Comparison of ENCODE assay signal across 12 mouse cellular contexts in the genomic region with DNA sequence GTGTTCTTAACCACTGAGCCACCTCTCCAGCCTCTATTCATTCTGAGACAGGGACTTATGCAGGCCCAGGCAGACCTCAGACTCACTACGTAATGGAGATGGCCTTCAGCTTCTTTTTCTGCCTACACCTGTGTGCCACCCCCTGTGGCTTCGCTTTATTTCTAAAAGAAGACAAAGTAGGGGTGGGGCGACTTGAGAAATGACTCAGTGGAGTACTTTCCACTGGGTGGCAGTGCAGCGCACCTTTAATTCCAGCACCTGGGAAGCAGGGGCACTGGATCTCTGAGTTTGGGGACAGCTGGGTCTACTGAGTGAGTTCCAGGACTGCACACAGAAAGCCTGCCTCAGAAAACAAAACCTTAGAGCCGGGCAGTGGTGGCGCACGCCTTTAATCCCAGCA. TPM values are rescaled to one million over a fixed set of nuclear protein-coding genes. Genes with fewer than 3 reads are reported as not detected.
DNase-seq lines count a peak whose midpoint lies in the region; ATAC-seq and TF ChIP-seq lines count a peak whose summit lies in the region.
"Had no signal": no experiment of that assay in that cellular context is flagged by ENCODE, and none has a peak within 500 bp of the region (broad histone marks: within the 10 kb centered on the region; RNA-seq: fewer than 3 reads in every experiment).

No protein-coding gene starts in this region.

- no peak overlapping the region for H3K4me3 ChIP-seq in kidney, adult 2 months (ENCODE audit: insufficient read depth, low read depth, low read length)
- H3K4me3 ChIP-seq in midbrain, postnatal 0 days (ENCODE audit: low read depth, low read length), result no peak overlapping the region
- no peak overlapping the region for H3K4me3 ChIP-seq in midbrain, embryonic 10.5 days
- H3K4me3 ChIP-seq: lung, embryonic 15.5 days; stomach, embryonic 15.5 days had no signal

- no peak overlapping the region for H3K27ac ChIP-seq in kidney, adult 2 months (ENCODE audit: insufficient read depth, low read depth, low read length)
- H3K27ac ChIP-seq in midbrain, postnatal 0 days (ENCODE audit: low read depth, low read length), result no peak overlapping the region
- no peak overlapping the region for H3K27ac ChIP-seq in midbrain, embryonic 10.5 days (replicated peaks)
- H3K27ac ChIP-seq: lung, embryonic 15.5 days; stomach, embryonic 15.5 days had no signal

- no peaks in the 10 kb centered on the region for H3K36me3 ChIP-seq in kidney, adult 2 months (ENCODE audit: control insufficient read depth, insufficient read depth, low read length)
- H3K36me3 ChIP-seq in midbrain, postnatal 0 days (ENCODE audit: insufficient read depth, low read length), result peaks cover 27% of the 10 kb centered on the region
- peaks cover 70% of the 10 kb centered on the region for H3K36me3 ChIP-seq in midbrain, embryonic 10.5 days

- DNase-seq in kidney, adult 2 months, result no peak
- DNase-seq in kidney, adult 9 months, result no peak
- no peak for DNase-seq in midbrain, postnatal 0 days (ENCODE audit: low spot score)
- DNase-seq in midbrain, embryonic 10.5 days (ENCODE audit: low spot score), result no peak
- peak; percentile 97 for DNase-seq in R1 (ENCODE audit: low read depth, low spot score)
- no peak for DNase-seq in retina, embryonic 14.5 days (ENCODE audit: low spot score)
- DNase-seq in layer of hippocampus, adult 9-10 months (ENCODE audit: low spot score), result no peak
- DNase-seq: left cerebral cortex, postnatal 4 days; right cerebral cortex, postnatal 14 days had no signal

- TF ChIP-seq CTCF in kidney, adult 2 months (conservative IDR thresholded peaks at IDR 0.05; ENCODE audit: insufficient read depth, insufficient read length, low read depth, low read length), result peak; percentile 42; the same call in 1 of the 2 replicates
- peak; percentile 26 for TF ChIP-seq CTCF in midbrain, postnatal 0 days (IDR thresholded peaks at IDR 0.05)

- no peak overlapping the region for H3K4me2 ChIP-seq in midbrain, postnatal 0 days (ENCODE audit: low read depth, low read length, poor library complexity, severe bottlenecking)
- H3K4me2 ChIP-seq: lung, embryonic 15.5 days; stomach, embryonic 15.5 days had no signal

- TF ChIP-seq POLR2A in kidney, adult 2 months (IDR thresholded peaks at IDR 0.05; ENCODE audit: low read depth, low read length), result no peak

- WGBS in kidney, adult 2 months, result 94% methylated on average over 7 of the region's 7 CpGs
- WGBS in midbrain, postnatal 0 days, result 86% methylated on average over 7 of the region's 7 CpGs
- WGBS in midbrain, embryonic 10.5 days, result 87% methylated on average over 7 of the region's 7 CpGs

- H3K27me3 ChIP-seq in kidney, adult 2 months (replicated peaks; ENCODE audit: control insufficient read depth, insufficient read depth, low read length), result no peaks in the 10 kb centered on the region
- H3K27me3 ChIP-seq in midbrain, postnatal 0 days (ENCODE audit: insufficient read depth, low read length), result no peaks in the 10 kb centered on the region
- H3K27me3 ChIP-seq in midbrain, embryonic 10.5 days (ENCODE audit: low read depth, poor library complexity, severe bottlenecking), result no peaks in the 10 kb centered on the region
- H3K27me3 ChIP-seq: lung, embryonic 15.5 days; stomach, embryonic 15.5 days had no signal

- no peak overlapping the region for H3K9ac ChIP-seq in midbrain, postnatal 0 days (replicated peaks; ENCODE audit: low read length, poor library complexity, severe bottlenecking)
- H3K9ac ChIP-seq: lung, embryonic 15.5 days; stomach, embryonic 15.5 days had no signal

- H3K4me1 ChIP-seq in kidney, adult 2 months (ENCODE audit: control insufficient read depth, insufficient read depth, low read length), result no peaks in the 10 kb centered on the region
- H3K4me1 ChIP-seq in midbrain, postnatal 0 days (ENCODE audit: insufficient read depth, low read length), result no peaks in the 10 kb centered on the region
- no peaks in the 10 kb centered on the region for H3K4me1 ChIP-seq in midbrain, embryonic 10.5 days
- H3K4me1 ChIP-seq: lung, embryonic 15.5 days; stomach, embryonic 15.5 days had no signal

- H3K9me3 ChIP-seq in midbrain, postnatal 0 days (ENCODE audit: low read length), result no peaks in the 10 kb centered on the region
- no peaks in the 10 kb centered on the region for H3K9me3 ChIP-seq in midbrain, embryonic 10.5 days (replicated peaks)
- H3K9me3 ChIP-seq: lung, embryonic 15.5 days; stomach, embryonic 15.5 days had no signal

- ATAC-seq in midbrain, postnatal 0 days (ENCODE audit: low FRiP score), result no peak
- ATAC-seq: forebrain, embryonic 16.5 days had no signal

RNA-seq across cellular contexts. Expression of gene Cinp, which starts 6.7 kb away (rescaled TPM):
- 27.1 and 28.6 TPM in 2 replicates for polyA plus RNA-seq in kidney, adult 2 months (2012; rRNA removed)
- 105 and 153 TPM in 2 replicates for total RNA-seq in midbrain, postnatal 0 days (2014; rRNA removed)
- polyA plus RNA-seq in midbrain, postnatal 0 days (2015; fragmentation: Nextera tagmentation; extraction: Ambion mirVana), result 91.3 and 99.0 TPM in 2 replicates
- 81.7 and 95.6 TPM in 2 replicates for polyA plus RNA-seq in midbrain, embryonic 10.5 days (2016; fragmentation: Nextera tagmentation; extraction: Ambion mirVana)

RNA-seq across cellular contexts. Expression of gene Tecpr2, which starts 6.8 kb away (rescaled TPM):
- 4.3 and 4.7 TPM in 2 replicates for polyA plus RNA-seq in kidney, adult 2 months (2012; rRNA removed)
- total RNA-seq in midbrain, postnatal 0 days (2014; rRNA removed), result 22.9 and 23.6 TPM in 2 replicates
- 4.8 and 4.9 TPM in 2 replicates for polyA plus RNA-seq in midbrain, postnatal 0 days (2015; fragmentation: Nextera tagmentation; extraction: Ambion mirVana)
- 5.3 and 6.7 TPM in 2 replicates for polyA plus RNA-seq in midbrain, embryonic 10.5 days (2016; fragmentation: Nextera tagmentation; extraction: Ambion mirVana)

RNA-seq across cellular contexts. Expression of gene Zfp839, which starts 32.2 kb away (rescaled TPM):
- polyA plus RNA-seq in kidney, adult 2 months (2012; rRNA removed), result 6.9 and 9.0 TPM in 2 replicates
- 4.5 and 5.4 TPM in 2 replicates for total RNA-seq in midbrain, postnatal 0 days (2014; rRNA removed)
- polyA plus RNA-seq in midbrain, postnatal 0 days (2015; fragmentation: Nextera tagmentation; extraction: Ambion mirVana), result 1.7 and 1.9 TPM in 2 replicates
- polyA plus RNA-seq in midbrain, embryonic 10.5 days (2016; fragmentation: Nextera tagmentation; extraction: Ambion mirVana), result 4.8 and 5.4 TPM in 2 replicates

RNA-seq across cellular contexts. Expression of gene Mok, which starts 41.6 kb away (rescaled TPM):
- 9.8 and 10.1 TPM in 2 replicates for polyA plus RNA-seq in kidney, adult 2 months (2012; rRNA removed)
- total RNA-seq in midbrain, postnatal 0 days (2014; rRNA removed), result 10.7 and 23.7 TPM in 2 replicates
- 17.0 and 18.9 TPM in 2 replicates for polyA plus RNA-seq in midbrain, postnatal 0 days (2015; fragmentation: Nextera tagmentation; extraction: Ambion mirVana)
- 10.1 and 11.7 TPM in 2 replicates for polyA plus RNA-seq in midbrain, embryonic 10.5 days (2016; fragmentation: Nextera tagmentation; extraction: Ambion mirVana)
